Mouse (Mus musculus) E14TG2a.4 (cell line): ENCODE measurements at regions not wholly inside any gene's neighbourhood (a gene's known extent, or its start where the extent isn't known, plus 50 kb on each side); places are given as distances from the start of the nearest gene placed in this dataset.

Source experiments
- H3K27me3 ChIP-seq: 2 replicates; pipeline ENCODE4 v1.6.1; 2014; ENCODE audit warnings: low read length, control low read depth; ENCODE audit not compliant: insufficient read depth
- H3K36me3 ChIP-seq: 2 replicates; pipeline ENCODE4 v1.6.1; 2014; ENCODE audit warnings: low read length, control low read depth; ENCODE audit not compliant: insufficient read depth
- H3K4me1 ChIP-seq: replicated peaks from 2 replicates; pipeline ENCODE4 v1.6.1; 2014; ENCODE audit warnings: low read depth, low read length, control low read depth
- H3K4me3 ChIP-seq: replicated peaks from 2 replicates; pipeline ENCODE4 v1.5.1; 2014; ENCODE audit warnings: mild to moderate bottlenecking, low read length
- H3K9me3 ChIP-seq: 2 replicates; pipeline ENCODE4 v1.6.1; 2014; ENCODE audit warnings: low read length, control low read depth
- CTCF ChIP-seq: conservative IDR thresholded peaks from 2 replicates; pipeline ENCODE4 v1.5.1; 2014; ENCODE audit warnings: low read length
- NANOG ChIP-seq: IDR thresholded peaks from 2 replicates; pipeline ENCODE4 v1.6.1; 2014; ENCODE audit warnings: borderline replicate concordance, low read length, mixed read lengths
- POU5F1 ChIP-seq: IDR thresholded peaks from 2 replicates; pipeline ENCODE4 v1.6.1; 2014; ENCODE audit warnings: low read length, borderline replicate concordance

- no peaks in the 10 kb centered on the region for H3K36me3 ChIP-seq
- TF ChIP-seq CTCF (no peak), POU5F1 (0 out of 2 replicates have a peak, but pooled peaks have one; percentile 18)
- H3K4me3 ChIP-seq: peak overlapping the region; percentile 29; the same call in 1 of the 2 replicates
- H3K4me1 ChIP-seq: peaks cover 53% of the 10 kb centered on the region
- H3K9me3 ChIP-seq: peaks cover 10% of the 10 kb centered on the region
- H3K27me3 ChIP-seq: 0 out of 2 replicates have a peak, but pooled peaks cover 2% of the 10 kb centered on the region
Measured at GRCm38 (mm10) chr3:137783937-137784911, 80.1 kb upstream of the H2afz start.

GRCm38 (mm10) chr3:137785224-137785623 is 79.1 kb upstream of the H2afz start:
- Histone ChIP-seq H3K27me3 (0 out of 2 replicates have a peak, but pooled peaks cover 2% of the 10 kb centered on the region), H3K4me3 (peak overlapping the region; percentile 29; the same call in 1 of the 2 replicates)
- TF ChIP-seq NANOG: no peak
- no peak for TF ChIP-seq POU5F1
- no peak for TF ChIP-seq CTCF

GRCm38 (mm10) chr3:137785871-137786270 is 78.4 kb upstream of the H2afz start:
- H3K4me1 ChIP-seq: peaks cover 40% of the 10 kb centered on the region
- 0 out of 2 replicates have a peak, but pooled peaks cover 2% of the 10 kb centered on the region for H3K27me3 ChIP-seq
- H3K4me3 ChIP-seq: no peak overlapping the region
- peaks cover 10% of the 10 kb centered on the region for H3K9me3 ChIP-seq
- TF ChIP-seq POU5F1: no peak
- no peak for TF ChIP-seq NANOG
- no peak; the same call in 1 of the 2 replicates for TF ChIP-seq CTCF
- no peaks in the 10 kb centered on the region for H3K36me3 ChIP-seq

More at GRCm38 (mm10) chr3:137785224-137785623, 79.1 kb upstream of the H2afz start:
- Histone ChIP-seq H3K9me3 (peaks cover 10% of the 10 kb centered on the region), H3K36me3 (no peaks in the 10 kb centered on the region), H3K4me1 (peaks cover 46% of the 10 kb centered on the region)

GRCm38 (mm10) chr3:137789671-137790070 is 74.6 kb upstream of the H2afz start:
- Histone ChIP-seq H3K27me3 (no peaks in the 10 kb centered on the region), H3K4me3 (no peak overlapping the region), H3K4me1 (peaks cover 11% of the 10 kb centered on the region), H3K9me3 (no peaks in the 10 kb centered on the region), H3K36me3 (no peaks in the 10 kb centered on the region)
- TF ChIP-seq CTCF: no peak
- TF ChIP-seq POU5F1: no peak
- no peak for TF ChIP-seq NANOG

GRCm38 (mm10) chr3:137790340-137790739 is 73.9 kb upstream of the H2afz start:
- H3K4me1 ChIP-seq: peaks cover 4% of the 10 kb centered on the region
- no peak for TF ChIP-seq NANOG
- no peak for TF ChIP-seq CTCF
- TF ChIP-seq POU5F1: no peak
- H3K4me3 ChIP-seq: no peak overlapping the region
- H3K27me3 ChIP-seq: no peaks in the 10 kb centered on the region
- H3K36me3 ChIP-seq: no peaks in the 10 kb centered on the region
- no peaks in the 10 kb centered on the region for H3K9me3 ChIP-seq

DNA sequence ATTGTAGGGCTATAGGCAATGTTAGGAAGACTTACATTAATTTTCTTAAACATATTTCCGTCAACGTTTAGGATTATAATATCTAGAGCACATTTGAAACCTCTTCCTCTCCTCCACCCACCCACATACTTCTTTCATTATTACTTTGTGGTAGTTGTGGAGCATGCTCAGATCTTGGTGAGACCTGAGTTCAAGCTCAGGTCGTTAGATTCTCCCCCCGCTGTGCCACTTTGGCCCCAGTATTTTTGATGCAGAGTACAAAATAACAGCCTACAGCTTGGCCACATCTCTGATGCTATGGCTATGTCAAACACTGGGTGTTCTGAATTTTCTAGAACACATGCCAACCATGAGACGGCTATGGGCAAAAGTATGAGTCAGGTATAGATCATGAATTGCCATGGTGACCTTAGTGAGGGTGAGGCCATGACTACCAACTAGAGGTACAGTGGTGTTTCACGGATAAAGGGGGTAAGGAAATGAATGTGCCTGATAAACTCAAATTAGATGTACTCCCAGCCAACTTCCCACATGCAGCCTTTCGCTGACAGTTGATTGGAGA is 68.5 kb upstream of the H2afz start:
- H3K27me3 ChIP-seq: no peaks in the 10 kb centered on the region
- no peaks in the 10 kb centered on the region for H3K36me3 ChIP-seq
- H3K4me3 ChIP-seq: no peak overlapping the region
- H3K9me3 ChIP-seq: no peaks in the 10 kb centered on the region
- TF ChIP-seq CTCF (no peak), POU5F1 (no peak), NANOG (no peak)
- no peaks in the 10 kb centered on the region; the same call in 1 of the 2 replicates for H3K4me1 ChIP-seq

DNA sequence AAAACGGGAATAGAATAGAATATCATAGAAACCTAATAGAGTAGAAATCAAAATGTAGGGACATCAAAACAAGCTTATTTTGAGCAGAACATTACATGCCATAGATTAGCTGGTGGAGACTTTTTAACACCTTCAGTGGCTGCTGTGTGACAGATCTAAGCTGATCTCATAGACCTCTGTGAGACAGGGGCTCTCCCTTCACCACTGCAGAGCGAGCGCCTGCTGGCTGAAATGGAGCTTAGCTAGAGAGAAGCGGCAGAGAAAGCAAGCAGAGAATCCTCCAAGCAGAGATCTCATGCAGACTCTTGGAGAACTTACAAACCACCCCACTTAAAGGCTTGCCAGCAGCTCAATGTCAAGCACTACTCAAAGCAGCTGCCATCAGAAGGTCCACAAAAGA is 65.5 kb upstream of the H2afz start:
- TF ChIP-seq CTCF: no peak
- no peak for TF ChIP-seq POU5F1
- no peak for TF ChIP-seq NANOG
- no peaks in the 10 kb centered on the region for H3K9me3 ChIP-seq
- H3K27me3 ChIP-seq: no peaks in the 10 kb centered on the region
- peaks cover 19% of the 10 kb centered on the region for H3K4me1 ChIP-seq
- no peaks in the 10 kb centered on the region for H3K36me3 ChIP-seq
- H3K4me3 ChIP-seq: no peak overlapping the region

GRCm38 (mm10) chr3:137801402-137802020 is 62.8 kb upstream of the H2afz start:
- no peak for TF ChIP-seq POU5F1
- Histone ChIP-seq H3K4me3 (0 out of 2 replicates have a peak overlapping the region, but pooled peaks have one; percentile 1), H3K9me3 (peaks cover 5% of the 10 kb centered on the region; the same call in 1 of the 2 replicates), H3K36me3 (no peaks in the 10 kb centered on the region), H3K4me1 (peaks cover 19% of the 10 kb centered on the region), H3K27me3 (no peaks in the 10 kb centered on the region)
